Mouse (Mus musculus) heart, postnatal 25 days (tissue): ENCODE data around the gene Tank. TPM values are rescaled to one million over a fixed set of nuclear protein-coding genes. Genes with fewer than 3 reads are reported as not detected.

Experiments used
- DNase-seq: peaks from one replicate; pipeline ENCODE4 v3.0.0; 2022; ENCODE audit warnings: low spot score
- intact Hi-C: fragments of 180-260 bp; cut with DNase I; formaldehyde crosslinking; loops from one replicate; pipeline ENCODE4 v1.15.1; 2025
- total RNA-seq, 2 experiments: library from RNA; stranded (reverse); gene quantifications; 2 replicates each; pipeline ENCODE4 v1.2.3; 2021

Gene Tank
- total RNA-seq: 10 to 100 TPM; 17.6 to 20.9 TPM

GRCm38 (mm10) chr2:61578433-61578832, at the start of gene Tank:
TSS of gene Tank (plus strand) at chr2:61578585.
- intact Hi-C loops: no loop called here
- no peak for DNase-seq

- intact Hi-C loops: no loop called here
- DNase-seq: no peak
These were observed 46.1 kb upstream of the Tank start for GRCm38 (mm10) chr2:61532326-61532725.

DNA sequence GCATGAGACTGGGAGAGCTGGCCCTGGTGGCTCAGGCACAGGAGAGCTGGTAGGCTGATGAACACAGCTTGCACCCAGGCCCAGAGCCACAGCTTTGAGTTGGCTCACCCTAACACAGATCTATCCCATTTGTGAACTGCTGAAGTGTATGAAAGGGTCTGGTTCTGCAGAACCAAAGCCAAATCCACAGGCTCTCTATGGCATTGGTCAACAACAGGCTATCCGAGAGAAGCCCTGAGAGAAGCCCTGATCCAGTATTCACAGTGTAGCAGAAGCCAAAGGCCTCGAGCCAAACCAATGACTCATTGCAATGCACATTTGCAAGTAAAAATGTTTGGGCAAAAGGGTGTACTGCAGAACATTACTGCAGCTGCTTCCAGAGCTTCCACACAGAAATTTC, 45.3 kb upstream of the Tank start:
- intact Hi-C loops: no loop called here

DNA sequence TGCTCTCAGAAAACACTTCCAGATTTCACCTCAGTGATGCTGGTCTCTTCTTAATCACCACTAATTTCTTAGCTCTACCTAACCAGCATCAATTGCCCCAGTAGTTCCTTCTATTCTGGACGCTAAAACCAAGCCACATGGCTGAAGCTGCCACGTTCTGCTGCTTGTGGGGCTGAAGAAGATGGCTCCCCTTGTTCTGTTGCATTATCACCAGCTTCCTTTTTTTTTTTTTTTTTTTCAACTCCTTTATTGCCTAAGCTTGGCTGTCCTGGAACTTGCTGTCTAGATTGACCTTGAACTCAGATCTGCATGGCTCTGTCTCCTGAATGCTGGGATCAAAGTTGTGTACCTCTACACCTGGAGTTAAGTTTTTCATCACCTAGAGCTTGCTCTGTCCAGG, 41.5 kb upstream of the Tank start:
- DNase-seq: no peak
- intact Hi-C loops: no loop called here

More for the DNA sequence above, 45.3 kb upstream of the Tank start:
- DNase-seq: peak; percentile 24

GRCm38 (mm10) chr2:61539378-61539777, 39.0 kb upstream of the Tank start:
- no peak for DNase-seq
- intact Hi-C loops: no loop called here

- intact Hi-C loops: no loop called here
- DNase-seq: no peak
These were observed 36.0 kb upstream of the Tank start for GRCm38 (mm10) chr2:61542426-61542825.

DNA sequence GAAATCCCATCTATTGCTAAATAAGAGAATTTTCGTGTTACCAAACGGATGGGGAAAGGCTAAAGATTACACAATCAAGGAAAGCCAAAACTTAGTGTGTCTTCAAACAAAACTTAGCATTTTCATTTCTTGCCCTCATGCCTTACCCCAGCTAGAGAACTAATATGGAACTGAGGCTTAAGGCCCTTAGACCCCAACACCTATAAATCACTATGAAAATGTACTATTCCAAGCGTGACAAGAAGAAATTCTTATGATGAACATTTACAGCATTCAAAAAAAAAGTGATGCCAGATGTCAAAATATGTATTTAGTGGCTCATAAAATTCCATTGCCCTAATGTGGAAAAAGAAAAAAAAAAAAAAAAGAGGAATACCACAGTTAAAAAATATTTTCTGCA, 32.7 kb upstream of the Tank start:
- no peak for DNase-seq
- intact Hi-C loops: no loop called here

GRCm38 (mm10) chr2:61548021-61548420, 30.4 kb upstream of the Tank start:
- no peak for DNase-seq
- intact Hi-C loops: no loop called here

- no peak for DNase-seq
- intact Hi-C loops: no loop called here
These were observed 26.7 kb upstream of the Tank start for GRCm38 (mm10) chr2:61551680-61552079.

DNA sequence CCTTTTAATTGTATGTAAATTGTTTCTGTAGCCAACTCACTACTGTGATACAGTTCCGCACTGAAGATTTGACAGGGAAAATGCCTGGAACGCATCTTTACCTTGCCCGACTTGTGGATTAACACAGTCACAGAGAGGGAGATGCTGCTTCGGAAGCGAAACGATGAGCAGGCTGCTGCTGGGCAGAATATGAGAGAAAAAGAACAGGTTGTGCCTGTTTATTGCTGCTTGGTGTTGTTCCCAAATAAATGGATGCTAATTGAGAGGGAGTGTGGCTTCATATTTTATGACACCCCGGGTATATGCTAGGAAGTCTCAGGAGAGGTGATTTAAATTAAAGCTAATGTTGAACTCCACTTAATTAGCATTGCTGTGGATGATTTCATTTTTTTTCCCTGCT, 23.0 kb upstream of the Tank start:
- no peak for DNase-seq
- intact Hi-C loops: no loop called here

- DNase-seq: no peak
- intact Hi-C loops: no loop called here
These were observed 22.6 kb upstream of the Tank start for GRCm38 (mm10) chr2:61555825-61556224.

- intact Hi-C loops: no loop called here
These were observed 21.7 kb upstream of the Tank start for GRCm38 (mm10) chr2:61556639-61557038.

GRCm38 (mm10) chr2:61557848-61558471, 20.4 kb upstream of the Tank start:
- intact Hi-C loops: no loop called here
- DNase-seq: no peak

More at GRCm38 (mm10) chr2:61556639-61557038, 21.7 kb upstream of the Tank start:
- no peak for DNase-seq

- DNase-seq: no peak
- intact Hi-C loops: no loop called here
These were observed 17.3 kb upstream of the Tank start for GRCm38 (mm10) chr2:61561058-61561457.

- intact Hi-C loops: no loop called here
- DNase-seq: no peak
These were observed 15.2 kb upstream of the Tank start for GRCm38 (mm10) chr2:61563202-61563601.

- no peak for DNase-seq
- intact Hi-C loops: no loop called here
These were observed 11.2 kb upstream of the Tank start for GRCm38 (mm10) chr2:61567045-61567783.

DNA sequence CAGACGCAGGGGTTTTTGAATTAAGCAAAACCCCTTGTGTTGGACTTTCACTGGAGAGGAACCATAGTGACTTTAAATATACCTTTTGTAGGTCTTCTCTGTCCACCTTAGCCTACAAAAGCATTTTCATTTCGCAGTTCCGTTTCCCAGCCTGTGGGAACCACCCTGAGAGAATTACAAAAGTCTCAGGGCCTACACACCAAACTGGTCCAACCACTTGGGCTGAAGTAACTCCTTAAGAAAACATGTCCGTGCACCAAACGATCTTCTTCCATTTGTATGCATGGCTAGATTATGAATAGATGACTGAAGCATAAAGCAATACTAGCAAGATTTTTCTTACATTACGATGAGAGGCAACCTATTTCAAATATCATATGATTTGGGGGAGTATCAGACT, 9.2 kb upstream of the Tank start:
- intact Hi-C loops: no loop called here
- DNase-seq: no peak

DNA sequence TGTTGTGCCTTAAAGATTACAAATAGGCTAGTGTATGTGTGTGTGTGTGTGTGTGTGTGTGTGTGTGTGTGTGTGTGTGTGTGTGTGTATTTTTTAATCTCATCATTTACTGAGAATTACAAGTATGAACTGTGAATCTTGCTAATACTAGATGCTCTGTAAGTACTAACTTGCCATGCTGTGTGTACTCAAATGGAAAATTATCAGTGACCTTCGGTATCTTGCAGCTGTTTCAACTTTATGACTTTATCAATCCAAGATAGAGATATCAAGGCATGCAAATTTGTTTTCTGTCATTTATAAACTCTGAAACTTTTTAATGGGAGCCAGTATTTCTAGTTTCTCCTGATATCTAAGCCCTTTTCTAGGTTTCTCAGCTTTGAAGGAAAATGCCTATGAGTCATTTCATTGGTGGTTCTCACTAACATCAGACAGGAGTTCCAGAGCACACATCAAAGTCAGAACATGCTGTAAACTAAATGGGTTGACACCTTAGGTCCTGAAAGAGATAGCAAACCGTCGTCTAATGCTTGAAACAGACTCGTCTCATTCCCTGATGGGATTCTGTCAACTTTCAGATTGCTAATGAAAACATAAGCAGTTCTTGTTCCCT, 6.9 kb upstream of the Tank start:
- intact Hi-C loops: no loop called here
- DNase-seq: no peak

DNA sequence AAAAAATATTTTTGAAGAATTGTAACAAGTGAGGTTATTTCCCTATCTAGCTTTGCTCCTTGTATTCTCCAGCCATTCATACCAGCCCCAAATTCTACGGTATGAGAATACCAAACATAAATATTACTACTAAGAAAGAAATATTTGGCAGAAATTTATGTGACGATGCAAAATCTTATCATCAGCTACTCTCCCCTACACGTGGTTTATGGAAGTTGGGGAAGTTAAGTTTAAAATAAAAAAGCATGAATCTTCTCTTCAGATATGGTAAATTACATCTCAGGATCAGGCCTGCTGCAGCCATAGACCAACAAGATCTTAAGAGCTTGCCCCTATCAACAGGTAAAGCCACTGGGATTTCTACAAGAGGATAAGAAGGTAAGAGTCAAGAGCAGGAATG, 1.9 kb upstream of the Tank start:
- intact Hi-C loops: no loop called here
- no peak for DNase-seq

DNA sequence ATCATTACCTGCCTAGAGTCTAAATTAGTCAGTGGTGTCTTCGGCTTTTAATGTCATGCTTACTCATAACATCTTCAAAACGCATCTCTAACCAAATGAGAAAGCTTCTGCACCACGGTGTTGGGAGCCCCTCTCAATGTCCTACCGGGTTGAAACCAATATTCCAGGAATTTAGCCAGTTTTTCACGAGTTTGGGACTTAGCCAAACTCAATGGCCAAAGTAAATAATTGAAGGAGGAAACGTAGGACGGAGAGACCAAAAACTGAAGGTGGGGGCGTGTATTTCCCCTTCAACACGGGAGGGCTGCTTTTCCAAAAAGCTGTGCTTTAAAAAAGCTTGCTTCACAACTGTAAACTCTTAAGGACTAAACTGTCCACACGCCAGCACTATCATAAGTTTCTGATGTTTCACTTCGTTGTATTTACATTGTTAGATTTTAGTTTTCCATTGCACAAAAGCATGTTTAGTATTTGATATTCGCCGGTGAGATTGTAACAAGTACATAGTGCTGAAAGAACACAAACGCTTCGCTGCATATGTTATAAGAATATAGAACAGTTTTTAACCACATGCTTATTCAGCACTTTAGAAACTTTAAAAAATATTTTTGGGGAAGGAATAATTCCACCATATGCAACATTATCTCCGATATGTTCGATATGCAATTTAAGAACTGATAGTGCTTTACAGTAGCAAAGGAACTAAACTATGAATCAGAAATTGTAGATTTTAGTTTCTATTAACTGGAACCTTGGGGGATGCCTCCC, 1.3 kb upstream of the Tank start:
- no peak for DNase-seq
- intact Hi-C loops: no loop called here

GRCm38 (mm10) chr2:61577696-61578062, 706 bp upstream of the Tank start:
- intact Hi-C loops: no loop called here
- DNase-seq: no peak
